Mouse (Mus musculus) C2C12 (cell line): ENCODE results near the gene Arfgef2.

Experiments used
- CEBPB ChIP-seq: IDR thresholded peaks from one replicate; pipeline ENCODE4 v1.6.1; 2011; ENCODE audit warnings: low read depth, mild to moderate bottlenecking, control low read depth, moderate library complexity
- CTCF ChIP-seq: IDR thresholded peaks from one replicate; pipeline ENCODE4 v1.5.1; 2011; ENCODE audit not compliant: control insufficient read depth, insufficient read depth, insufficient read length
- MAX ChIP-seq: IDR thresholded peaks from one replicate; pipeline ENCODE4 v1.6.1; 2011; ENCODE audit warnings: mild to moderate bottlenecking, control low read depth
- MYOD1 ChIP-seq: IDR thresholded peaks from one replicate; pipeline ENCODE4 v1.6.1; 2011; ENCODE audit warnings: low read depth; ENCODE audit not compliant: control insufficient read depth, insufficient read length
- MYOG ChIP-seq: IDR thresholded peaks from one replicate; pipeline ENCODE4 v1.6.1; 2011; ENCODE audit not compliant: control insufficient read depth, insufficient read length; ENCODE audit errors: extremely low read depth
- USF1 ChIP-seq: IDR thresholded peaks from one replicate; pipeline ENCODE4 v1.6.1; 2011; ENCODE audit warnings: low read depth, mild to moderate bottlenecking, control low read depth, moderate library complexity

DNA sequence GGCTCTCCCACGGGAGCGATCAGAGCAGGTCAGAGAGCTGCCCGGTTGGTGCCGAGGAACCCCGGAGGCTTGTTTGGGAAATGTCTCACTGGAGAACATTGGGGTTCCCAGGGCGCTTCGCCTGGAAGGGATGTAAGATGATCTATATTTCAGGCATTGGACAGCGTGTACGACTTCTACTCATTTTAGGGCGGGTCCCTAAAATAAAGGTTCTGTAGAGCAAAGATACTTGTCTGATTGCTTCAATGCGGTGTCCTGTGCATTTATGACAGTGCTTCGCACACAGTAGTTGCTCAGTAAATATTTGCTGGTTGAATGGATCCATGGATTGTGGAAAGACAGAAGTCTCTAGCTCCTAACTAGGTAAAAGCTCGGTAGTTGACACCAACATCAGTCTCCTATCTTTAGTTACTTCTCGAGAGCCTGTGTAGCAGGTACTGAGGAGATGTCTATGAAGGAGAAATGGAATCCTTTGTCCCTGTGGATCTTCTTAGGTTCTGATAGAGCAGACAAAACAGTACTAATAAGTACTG, 851 bp downstream of the Arfgef2 start:
- TF ChIP-seq CEBPB (no peak), CTCF (no peak), USF1 (no peak), MYOD1 (no peak), MAX (no peak), MYOG (no peak)
